Comparison of ENCODE assay signal across 8 mouse cellular contexts in the genomic region with DNA sequence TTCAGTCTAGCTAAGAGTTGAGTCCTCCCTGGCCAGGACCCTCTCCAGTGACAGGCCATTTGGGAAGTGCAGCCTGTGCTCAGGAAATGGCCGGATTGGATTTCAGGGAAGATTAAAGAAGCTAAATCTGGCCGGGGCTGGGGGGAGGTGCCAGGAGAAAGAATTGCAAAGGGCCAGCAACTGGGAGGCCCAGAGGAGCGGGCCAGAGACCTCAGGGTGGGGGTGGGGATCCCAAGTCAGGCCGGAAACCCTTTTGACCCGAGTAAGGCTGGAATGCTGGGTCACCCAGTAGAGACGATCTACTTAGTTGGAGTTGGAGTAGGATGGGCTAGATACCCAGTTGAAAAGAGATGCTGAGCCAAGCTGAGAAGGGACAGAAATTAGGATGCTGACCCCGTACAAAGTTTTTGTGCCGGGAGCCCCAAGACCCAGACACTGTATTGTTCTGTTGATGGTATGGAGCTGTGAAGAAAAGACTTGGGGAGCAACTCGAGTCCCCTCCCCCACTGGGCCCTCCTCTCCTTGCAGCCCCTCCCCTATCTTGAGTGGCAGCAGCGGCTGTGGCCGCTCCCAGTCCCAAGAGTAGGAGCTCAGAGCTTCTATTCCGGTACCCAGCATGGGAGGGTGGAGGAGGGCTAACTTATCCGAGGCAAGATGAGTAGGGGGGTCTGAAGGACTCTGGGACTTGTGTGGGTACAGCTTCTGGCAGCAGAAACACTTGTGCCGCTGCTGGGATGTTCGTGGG. TPM values are rescaled to one million over a fixed set of nuclear protein-coding genes. Genes with fewer than 3 reads are reported as not detected.
DNase-seq lines count a peak whose midpoint lies in the region; ATAC-seq and TF ChIP-seq lines count a peak whose summit lies in the region.

No protein-coding gene starts in this region.

- no peaks in the 10 kb centered on the region for H3K9me3 ChIP-seq in hindbrain, embryonic 11.5 days (ENCODE audit: control insufficient read depth, low read length)
- no peaks in the 10 kb centered on the region for H3K9me3 ChIP-seq in hindbrain, embryonic 13.5 days
- no peaks in the 10 kb centered on the region for H3K9me3 ChIP-seq in kidney, embryonic 14.5 days (ENCODE audit: control insufficient read depth, low read length)

- peaks cover 11% of the 10 kb centered on the region for H3K4me1 ChIP-seq in hindbrain, embryonic 11.5 days (replicated peaks; ENCODE audit: control insufficient read depth, insufficient read depth, low read length)
- peaks cover 23% of the 10 kb centered on the region for H3K4me1 ChIP-seq in hindbrain, embryonic 13.5 days (replicated peaks)
- H3K4me1 ChIP-seq in kidney, embryonic 14.5 days (ENCODE audit: control insufficient read depth, insufficient read depth, low read length), result peaks cover 41% of the 10 kb centered on the region

- peak overlapping the region; percentile 49 for H3K27ac ChIP-seq in hindbrain, embryonic 11.5 days (ENCODE audit: low read depth, low read length)
- H3K27ac ChIP-seq in hindbrain, embryonic 13.5 days, result no peak overlapping the region
- H3K27ac ChIP-seq in gastrocnemius, adult 2 months, result peak overlapping the region; percentile 96
- peak overlapping the region; percentile 77 for H3K27ac ChIP-seq in kidney, embryonic 14.5 days (ENCODE audit: low read depth, low read length)

- TF ChIP-seq CTCF in gastrocnemius, adult 2 months (IDR thresholded peaks at IDR 0.05), result no peak

- H3K4me2 ChIP-seq in hindbrain, embryonic 11.5 days (replicated peaks; ENCODE audit: low read depth, low read length), result peak overlapping the region; percentile 8; the same call in 1 of the 2 replicates
- H3K4me2 ChIP-seq in hindbrain, embryonic 13.5 days, result no peak overlapping the region
- peak overlapping the region; percentile 25 for H3K4me2 ChIP-seq in kidney, embryonic 14.5 days (replicated peaks; ENCODE audit: low read depth, low read length)

- no peaks in the 10 kb centered on the region; the same call in 1 of the 2 replicates for H3K27me3 ChIP-seq in hindbrain, embryonic 11.5 days (ENCODE audit: control insufficient read depth, insufficient read depth, low read length)
- H3K27me3 ChIP-seq in hindbrain, embryonic 13.5 days, result peaks cover 20% of the 10 kb centered on the region; the same call in 1 of the 2 replicates
- no peaks in the 10 kb centered on the region for H3K27me3 ChIP-seq in kidney, embryonic 14.5 days (ENCODE audit: control insufficient read depth, insufficient read depth, low read length)

- H3K9ac ChIP-seq in hindbrain, embryonic 11.5 days (ENCODE audit: low read depth, low read length), result no peak overlapping the region
- no peak overlapping the region for H3K9ac ChIP-seq in hindbrain, embryonic 13.5 days
- peak overlapping the region; percentile 35; the same call in 1 of the 2 replicates for H3K9ac ChIP-seq in kidney, embryonic 14.5 days (ENCODE audit: low read depth, low read length)

- H3K4me3 ChIP-seq in hindbrain, embryonic 11.5 days (ENCODE audit: low read depth, low read length), result no peak overlapping the region
- H3K4me3 ChIP-seq in hindbrain, embryonic 13.5 days, result no peak overlapping the region
- peak overlapping the region; percentile 64 for H3K4me3 ChIP-seq in gastrocnemius, adult 2 months
- no peak overlapping the region for H3K4me3 ChIP-seq in kidney, embryonic 14.5 days (ENCODE audit: low read length)

- ATAC-seq in hindbrain, embryonic 11.5 days (ENCODE audit: low FRiP score), result peak; percentile 58; the same call in 1 of the 2 replicates
- ATAC-seq in hindbrain, embryonic 13.5 days (ENCODE audit: low FRiP score), result no peak
- peak; percentile 74 for ATAC-seq in kidney, embryonic 14.5 days (ENCODE audit: low FRiP score, low TSS enrichment)
- no peak for ATAC-seq in cerebellum, adult (ENCODE audit: insufficient number of reproducible peaks, low FRiP score, low TSS enrichment)

- no peaks in the 10 kb centered on the region for H3K36me3 ChIP-seq in hindbrain, embryonic 11.5 days (ENCODE audit: control insufficient read depth, insufficient read depth, low read length)
- no peaks in the 10 kb centered on the region for H3K36me3 ChIP-seq in hindbrain, embryonic 13.5 days
- no peaks in the 10 kb centered on the region for H3K36me3 ChIP-seq in kidney, embryonic 14.5 days (ENCODE audit: control insufficient read depth, insufficient read depth, low read length)

- WGBS in hindbrain, embryonic 11.5 days, result 2% methylated on average over 15 of the region's 15 CpGs
- WGBS in hindbrain, embryonic 13.5 days, result 5% methylated on average over 15 of the region's 15 CpGs
- WGBS in kidney, embryonic 14.5 days, result 3% methylated on average over 15 of the region's 15 CpGs

- intact Hi-C loops in gastrocnemius, adult 2 months (cut with DNase I), result loop anchor here (1.0 to 5.0 kb wide), 4 partner anchors 15 to 103 kb away; no protein-coding TSS in a partner anchor

- peak; percentile 61 for DNase-seq in hindbrain, embryonic 11.5 days (ENCODE audit: low spot score)
- peak; percentile 87 for DNase-seq in gastrocnemius, adult 2 months
- DNase-seq in lung, postnatal 4 days, result peak; percentile 32 to 62
- no peak for DNase-seq in ovary, postnatal 14 days (ENCODE audit: low spot score)
- no peak for DNase-seq in frontal cortex, postnatal 36 days (ENCODE audit: low spot score in 2 of 2)

RNA-seq across cellular contexts. Expression of a gene that starts 15.7 kb away (rescaled TPM):
- polyA plus RNA-seq in hindbrain, embryonic 11.5 days (2014; fragmentation: Nextera tagmentation; extraction: Ambion mirVana), result 2.1 and 2.4 TPM in 2 replicates
- 1.8 and 2.9 TPM in 2 replicates for polyA plus RNA-seq in hindbrain, embryonic 13.5 days (2015; fragmentation: Nextera tagmentation; extraction: Ambion mirVana)
- 1,000 to 10,000 TPM; 2,035 to 2,198 TPM for total RNA-seq in gastrocnemius, adult 2 months (2021)
- 41.5 and 51.6 TPM in 2 replicates for polyA plus RNA-seq in kidney, embryonic 14.5 days (2014; fragmentation: Nextera tagmentation; extraction: Ambion mirVana)

RNA-seq across cellular contexts. Expression of a gene that starts 26.7 kb away (rescaled TPM):
- polyA plus RNA-seq in hindbrain, embryonic 11.5 days (2014; fragmentation: Nextera tagmentation; extraction: Ambion mirVana), result 154 and 165 TPM in 2 replicates
- polyA plus RNA-seq in hindbrain, embryonic 13.5 days (2015; fragmentation: Nextera tagmentation; extraction: Ambion mirVana), result 161 and 170 TPM in 2 replicates
- 10 to 100 TPM; 40.9 to 49.6 TPM for total RNA-seq in gastrocnemius, adult 2 months (2021)
- 146 and 150 TPM in 2 replicates for polyA plus RNA-seq in kidney, embryonic 14.5 days (2014; fragmentation: Nextera tagmentation; extraction: Ambion mirVana)

RNA-seq across cellular contexts. Expression of a gene that starts 30.6 kb away (rescaled TPM):
- polyA plus RNA-seq in hindbrain, embryonic 11.5 days (2014; fragmentation: Nextera tagmentation; extraction: Ambion mirVana), result 11.1 and 12.7 TPM in 2 replicates
- polyA plus RNA-seq in hindbrain, embryonic 13.5 days (2015; fragmentation: Nextera tagmentation; extraction: Ambion mirVana), result 15.9 and 16.0 TPM in 2 replicates
- 100 to 1,000 TPM; 268 to 311 TPM for total RNA-seq in gastrocnemius, adult 2 months (2021)
- polyA plus RNA-seq in kidney, embryonic 14.5 days (2014; fragmentation: Nextera tagmentation; extraction: Ambion mirVana), result 39.6 and 43.5 TPM in 2 replicates

Comparison
In these comparisons a context has a peak if more than half of its experiments do, and no peak if none do; other contexts are left out.
1. ATAC-seq: peak in hindbrain, embryonic 11.5 days (single experiment) and kidney, embryonic 14.5 days (single experiment); none in hindbrain, embryonic 13.5 days (single experiment) and cerebellum, adult (single experiment).
2. DNase-seq: peak in hindbrain, embryonic 11.5 days (single experiment), gastrocnemius, adult 2 months (single experiment) and lung, postnatal 4 days (2 of 2); none in ovary, postnatal 14 days (single experiment) and frontal cortex, postnatal 36 days (0 of 2).
3. RNA of a gene that starts 15.7 kb away (polyA plus RNA-seq): 41.5 to 51.6 TPM in kidney, embryonic 14.5 days; 1.8 to 2.9 TPM in hindbrain, embryonic 13.5 days and 2.1 to 2.4 TPM in hindbrain, embryonic 11.5 days; every median in the first group is over 10 times any median in the second.